Mouse (Mus musculus) small intestine, adult 2 months (tissue): ENCODE measurements around the gene Gm10134. TPM values are rescaled to one million over a fixed set of nuclear protein-coding genes. Genes with fewer than 3 reads are reported as not detected.
"Not testable (repeated sequence)": the region's sequence is repeated elsewhere in the genome, so short reads cannot be mapped to it uniquely, and the experiment has no call there.

Experiments
- H3K27ac ChIP-seq: fragments of 200-500 bp; 2 replicates; pipeline ENCODE4 v1.5.1; 2012; ENCODE audit warnings: low read depth, low read length, control low read depth, inconsistent platforms; ENCODE audit not compliant: insufficient read depth
- H3K27me3 ChIP-seq: fragments of 200-500 bp; 2 replicates; pipeline ENCODE4 v1.6.1; 2012; ENCODE audit warnings: mild to moderate bottlenecking, moderate library complexity, low read length, inconsistent platforms; ENCODE audit not compliant: control insufficient read depth, insufficient read depth
- H3K36me3 ChIP-seq: fragments of 200-500 bp; 2 replicates; pipeline ENCODE4 v1.6.1; 2012; ENCODE audit warnings: mild to moderate bottlenecking, low read length, control low read depth, inconsistent platforms; ENCODE audit not compliant: control insufficient read depth, insufficient read depth
- H3K4me1 ChIP-seq: fragments of 200-500 bp; 2 replicates; pipeline ENCODE4 v1.6.1; 2012; ENCODE audit warnings: low read length, inconsistent platforms, mixed read lengths; ENCODE audit not compliant: control insufficient read depth, insufficient read depth, insufficient read length
- H3K4me3 ChIP-seq: fragments of 200-500 bp; 2 replicates; pipeline ENCODE4 v1.5.1; 2012; ENCODE audit warnings: low read depth, mild to moderate bottlenecking, control low read depth, inconsistent platforms, low read length, moderate library complexity
- CTCF ChIP-seq: fragments of 200-500 bp; IDR thresholded peaks from 2 replicates; pipeline ENCODE4 v1.5.1; 2012; ENCODE audit warnings: low read depth, mild to moderate bottlenecking, control low read depth, inconsistent platforms, low read length, moderate library complexity, mixed read lengths; ENCODE audit not compliant: insufficient replicate concordance, insufficient read length; ENCODE audit errors: extremely low read depth
- POLR2A ChIP-seq: fragments of 200-500 bp; IDR thresholded peaks from 2 replicates; pipeline ENCODE4 v1.6.1; 2012; ENCODE audit warnings: low read depth, mild to moderate bottlenecking, control low read depth, inconsistent platforms, low read length, moderate library complexity
- WGBS: fragments of 180-500 bp; shearing (Covaris S2); methylation state at CpG from one replicate; pipeline ENCODE4 v1.1.7; 2018; 5-methylcytosine and 5-hydroxymethylcytosine counted together
- polyA plus RNA-seq: library from polyadenylated mRNA; depleted of rRNA; stranded (reverse); fragments of >200 nt; gene quantifications from 2 replicates; pipeline ENCODE4 v1.2.3, GENCODE M21; 2012

Gene Gm10134
- polyA plus RNA-seq, 1 experiment: 0.57 TPM

- Histone ChIP-seq H3K4me3 (no peak overlapping the region), H3K27ac (no peak overlapping the region), H3K27me3 (no peaks in the 10 kb centered on the region), H3K4me1 (peaks cover 2% of the 10 kb centered on the region; the same call in 1 of the 2 replicates), H3K36me3 (no peaks in the 10 kb centered on the region)
- TF ChIP-seq CTCF: no peak
- no peak for TF ChIP-seq POLR2A
- 78% methylated on average over 6 of the region's 6 CpGs for WGBS
These were observed 396 bp downstream of the Gm10134 start for GRCm38 (mm10) chr2:28506291-28506690.

- not testable (repeated sequence) for H3K4me3 ChIP-seq, H3K36me3 ChIP-seq, H3K27me3 ChIP-seq, H3K27ac ChIP-seq
- peaks cover 30% of the 10 kb centered on the region for H3K4me1 ChIP-seq
- 0 out of 2 replicates have a peak, but pooled peaks have one; percentile 10 for TF ChIP-seq CTCF
- 59% methylated on average over 5 of the region's 5 CpGs for WGBS
These were observed 5.7 kb downstream of the Gm10134 start for GRCm38 (mm10) chr2:28511600-28511999.

- Histone ChIP-seq H3K27ac (peak within 1 kb of the TSS; percentile 84), H3K36me3 (no peaks in the 10 kb centered on the region), H3K27me3 (no peaks in the 10 kb centered on the region), H3K4me3 (peak within 1 kb of the TSS; percentile 96), H3K4me1 (peaks cover 41% of the 10 kb centered on the region)
- 1% methylated on average over 71 of the region's 71 CpGs for WGBS
- TF ChIP-seq POLR2A (peak; percentile 34; the same call in 1 of the 2 replicates), CTCF (0 out of 2 replicates have a peak, but pooled peaks have one; percentile 7)
These were observed 7.0 kb downstream of the Gm10134 start, which contains the start of gene Ralgds for GRCm38 (mm10) chr2:28512798-28513401. TSS of gene Ralgds (plus strand) at chr2:28513125.

- no peaks in the 10 kb centered on the region for H3K36me3 ChIP-seq
- peaks cover 49% of the 10 kb centered on the region for H3K4me1 ChIP-seq
- TF ChIP-seq POLR2A: peak; percentile 1; the same call in 1 of the 2 replicates
- TF ChIP-seq CTCF: no peak
- H3K4me3 ChIP-seq: peak overlapping the region; percentile 96
- WGBS: 4% methylated on average over 47 of the region's 47 CpGs
- H3K27me3 ChIP-seq: no peaks in the 10 kb centered on the region
- H3K27ac ChIP-seq: peak overlapping the region; percentile 84
These were observed 7.8 kb downstream of the Gm10134 start for GRCm38 (mm10) chr2:28513431-28514370.

DNA sequence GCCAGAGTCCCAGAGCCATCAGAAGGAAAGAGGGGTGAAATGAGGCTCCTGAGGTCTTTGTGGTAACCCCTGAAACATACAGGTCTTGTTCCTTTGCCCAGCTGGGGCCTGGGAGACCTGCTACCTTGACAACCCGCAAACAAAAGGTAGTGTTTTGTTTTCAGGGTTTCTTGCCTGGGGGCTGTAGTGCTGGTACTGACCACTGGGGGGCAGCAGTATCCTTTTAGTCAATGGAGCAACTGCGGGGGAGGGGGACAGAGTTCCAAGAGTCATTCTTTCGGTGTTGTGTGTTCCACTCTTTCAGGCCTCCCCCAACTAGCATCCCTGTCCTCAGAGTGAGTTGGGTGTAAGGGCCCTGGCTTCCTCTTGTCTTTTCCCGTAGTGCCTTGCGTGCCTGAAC lies 8.6 kb downstream of the Gm10134 start:
- Histone ChIP-seq H3K4me1 (peaks cover 51% of the 10 kb centered on the region), H3K27me3 (no peaks in the 10 kb centered on the region), H3K4me3 (peak overlapping the region; percentile 24; the same call in 1 of the 2 replicates), H3K27ac (peak overlapping the region; percentile 84), H3K36me3 (no peaks in the 10 kb centered on the region)
- TF ChIP-seq CTCF: peak; percentile 88; the same call in 1 of the 2 replicates
- 0 out of 2 replicates have a peak, but pooled peaks have one; percentile 30 for TF ChIP-seq POLR2A
- 12% methylated on average over 5 of the region's 5 CpGs for WGBS

DNA sequence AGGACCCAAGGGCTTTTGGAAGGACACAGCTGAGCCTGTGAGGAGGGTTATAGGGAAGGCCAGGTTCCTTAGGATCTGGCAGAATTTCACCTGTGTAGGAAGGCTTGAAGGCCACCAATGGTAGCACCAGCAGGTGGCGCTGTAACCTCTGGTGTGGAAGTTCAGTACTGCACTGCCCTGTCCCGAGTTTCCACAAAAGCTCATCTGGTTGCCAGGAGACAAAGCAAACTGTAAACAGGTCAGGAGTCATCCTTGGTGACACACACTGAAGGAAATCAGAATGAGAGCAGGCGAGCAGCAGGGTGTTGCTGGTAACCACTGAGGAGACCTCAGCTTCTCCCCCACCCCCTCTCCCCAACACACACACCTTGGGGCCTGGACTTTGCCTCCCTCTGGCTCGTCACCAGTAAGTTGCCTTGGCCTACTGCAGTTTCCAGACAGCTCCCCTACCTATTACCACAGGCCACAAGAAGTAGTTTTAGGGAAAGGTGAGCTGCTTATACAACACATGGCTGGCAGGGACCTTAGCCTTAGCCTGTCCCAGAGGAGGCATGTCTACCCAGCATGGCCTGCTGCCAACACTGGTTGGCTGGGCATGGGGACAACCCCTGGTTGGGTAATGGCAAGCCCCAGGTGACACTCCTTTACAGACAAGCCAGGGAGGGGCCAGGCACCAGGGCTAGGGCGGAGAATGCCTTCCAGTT lies 11.5 kb downstream of the Gm10134 start:
- H3K27ac ChIP-seq: peak overlapping the region; percentile 92
- TF ChIP-seq POLR2A (0 out of 2 replicates have a peak, but pooled peaks have one; percentile 17), CTCF (peak; percentile 98)
- H3K4me1 ChIP-seq: peaks cover 66% of the 10 kb centered on the region
- no peaks in the 10 kb centered on the region for H3K36me3 ChIP-seq
- no peaks in the 10 kb centered on the region for H3K27me3 ChIP-seq
- 11% methylated on average over 5 of the region's 5 CpGs for WGBS
- no peak overlapping the region for H3K4me3 ChIP-seq

GRCm38 (mm10) chr2:28518231-28518630 lies 12.3 kb downstream of the Gm10134 start:
- H3K27ac ChIP-seq: peak overlapping the region; percentile 92

More at GRCm38 (mm10) chr2:28518231-28518630, 12.3 kb downstream of the Gm10134 start:
- Histone ChIP-seq H3K4me3 (no peak overlapping the region), H3K27me3 (no peaks in the 10 kb centered on the region), H3K4me1 (peaks cover 63% of the 10 kb centered on the region), H3K36me3 (no peaks in the 10 kb centered on the region)
- WGBS: 74% methylated on average over 2 of the region's 2 CpGs
- TF ChIP-seq CTCF: no peak
- no peak for TF ChIP-seq POLR2A
